Mouse (Mus musculus) left cerebral cortex, postnatal 36 days (tissue): ENCODE measurements around the gene Disp2. TPM values are rescaled to one million over a fixed set of nuclear protein-coding genes. Genes with fewer than 3 reads are reported as not detected.

Experiments used
- DNase-seq, 2 experiments: peaks; one replicate each; pipeline ENCODE4 v3.0.0; 2021 to 2022; ENCODE audit warnings: low spot score in 2 of 2, mixed read lengths in 1 of 2
- intact Hi-C: fragments of 180-260 bp; cut with DNase I; formaldehyde crosslinking; loops from one replicate; pipeline ENCODE4 v1.15.1; 2025
- total RNA-seq, 2 experiments: library from RNA; stranded (reverse); gene quantifications; 2 replicates each; pipeline ENCODE4 v1.2.3; 2021

Gene Disp2
- total RNA-seq, 2 experiments from 2014 or later, result 187 to 192 TPM

GRCm38 (mm10) chr2:118779065-118779464 lies 454 bp upstream of the Disp2 start:
- DNase-seq, result no peak
- intact Hi-C loops, result no loop called here

GRCm38 (mm10) chr2:118781115-118781514 lies 1.6 kb downstream of the Disp2 start:
- intact Hi-C loops, result no loop called here
- no peak for DNase-seq

- intact Hi-C loops, result no loop called here
- DNase-seq, result no peak
Measured at GRCm38 (mm10) chr2:118782303-118782702, 2.8 kb downstream of the Disp2 start.

GRCm38 (mm10) chr2:118783093-118783492 lies 3.6 kb downstream of the Disp2 start:
- intact Hi-C loops, result no loop called here
- no peak for DNase-seq

- DNase-seq, result no peak
- intact Hi-C loops, result no loop called here
Measured at GRCm38 (mm10) chr2:118783663-118784062, 4.1 kb downstream of the Disp2 start.

- DNase-seq, result no peak
- intact Hi-C loops, result no loop called here
Measured at GRCm38 (mm10) chr2:118786525-118786924, 7.0 kb downstream of the Disp2 start.

GRCm38 (mm10) chr2:118789501-118789900 lies 10.0 kb downstream of the Disp2 start:
- no peak for DNase-seq
- intact Hi-C loops, result no loop called here

GRCm38 (mm10) chr2:118790221-118790550 lies 10.7 kb downstream of the Disp2 start:
- intact Hi-C loops, result no loop called here
- DNase-seq, result no peak

GRCm38 (mm10) chr2:118790551-118791525 lies 11.3 kb downstream of the Disp2 start:
- DNase-seq, result peak; percentile 51 to 57
- intact Hi-C loops, result no loop called here

- DNase-seq, result no peak
- intact Hi-C loops, result no loop called here
Measured at GRCm38 (mm10) chr2:118791591-118792258, 12.2 kb downstream of the Disp2 start.

- intact Hi-C loops, result no loop called here
- no peak for DNase-seq
Measured at GRCm38 (mm10) chr2:118792259-118792613, 12.7 kb downstream of the Disp2 start.

GRCm38 (mm10) chr2:118793636-118794035 lies 14.1 kb downstream of the Disp2 start:
- DNase-seq, result no peak
- intact Hi-C loops, result no loop called here

GRCm38 (mm10) chr2:118802542-118803118 lies 23.1 kb downstream of the Disp2 start:
- intact Hi-C loops, result no loop called here

GRCm38 (mm10) chr2:118804474-118804873 lies 25.0 kb downstream of the Disp2 start:
- intact Hi-C loops, result no loop called here
- DNase-seq, result no peak

More at GRCm38 (mm10) chr2:118802542-118803118, 23.1 kb downstream of the Disp2 start:
- DNase-seq, result no peak

GRCm38 (mm10) chr2:118805137-118805536 lies 25.6 kb downstream of the Disp2 start:
- intact Hi-C loops, result no loop called here
- no peak for DNase-seq

- intact Hi-C loops, result no loop called here
- no peak for DNase-seq
Measured at GRCm38 (mm10) chr2:118805756-118806155, 26.2 kb downstream of the Disp2 start.

- intact Hi-C loops, result no loop called here
- DNase-seq, result peak in 1 of 2 experiments; percentile 14
Measured at GRCm38 (mm10) chr2:118806860-118807259, 27.3 kb downstream of the Disp2 start.

GRCm38 (mm10) chr2:118810861-118811260 lies 31.3 kb downstream of the Disp2 start:
- intact Hi-C loops, result loop anchor here (5.0 kb wide), 1 partner anchor 51 kb away; the partner anchor contains the start of gene Ivd
- no peak for DNase-seq

- no peak for DNase-seq
- intact Hi-C loops, result loop anchor here (5.0 kb wide), 1 partner anchor 50 kb away; the partner anchor contains the start of gene Ivd
Measured at GRCm38 (mm10) chr2:118812724-118813123, 33.2 kb downstream of the Disp2 start.
